Mouse (Mus musculus) WW6 (cell line): ENCODE measurements at regions not wholly inside any gene's neighbourhood (a gene's known extent, or its start where the extent isn't known, plus 50 kb on each side); places are given as distances from the start of the nearest gene placed in this dataset.

ENCODE experiments used
- DNase-seq: peaks from one replicate; pipeline ENCODE4 v3.0.0-alpha.2; 2013; ENCODE audit warnings: low read depth, low spot score

- no peak for DNase-seq
Measured at GRCm38 (mm10) chr11:114277513-114278304, 210.9 kb upstream of the Sdk2 start.

GRCm38 (mm10) chr11:114270358-114271072 is 203.7 kb upstream of the Sdk2 start:
- DNase-seq: no peak

GRCm38 (mm10) chr11:114261959-114262358 is 195.1 kb upstream of the Sdk2 start:
- DNase-seq: no peak

GRCm38 (mm10) chr11:114258218-114258617 is 191.4 kb upstream of the Sdk2 start:
- DNase-seq: no peak

- no peak for DNase-seq
Measured at GRCm38 (mm10) chr11:114257756-114258155, 190.9 kb upstream of the Sdk2 start.

- no peak for DNase-seq
Measured at GRCm38 (mm10) chr11:114257061-114257460, 190.2 kb upstream of the Sdk2 start.

GRCm38 (mm10) chr11:114254344-114254743 is 187.5 kb upstream of the Sdk2 start:
- DNase-seq: no peak

- no peak for DNase-seq
Measured at GRCm38 (mm10) chr11:114251614-114252013, 184.8 kb upstream of the Sdk2 start.

- no peak for DNase-seq
Measured at GRCm38 (mm10) chr11:114249215-114249614, 182.4 kb upstream of the Sdk2 start.

- DNase-seq: no peak
Measured at GRCm38 (mm10) chr11:114248261-114248898, 181.5 kb upstream of the Sdk2 start.

- no peak for DNase-seq
Measured at GRCm38 (mm10) chr11:114239311-114239803, 172.5 kb upstream of the Sdk2 start.

GRCm38 (mm10) chr11:114238801-114239200 is 172.0 kb upstream of the Sdk2 start:
- no peak for DNase-seq

GRCm38 (mm10) chr11:114238316-114238715 is 171.5 kb upstream of the Sdk2 start:
- no peak for DNase-seq

- no peak for DNase-seq
Measured at GRCm38 (mm10) chr11:114234542-114234910, 167.7 kb upstream of the Sdk2 start.

GRCm38 (mm10) chr11:114233636-114234541 is 167.0 kb upstream of the Sdk2 start:
- DNase-seq: no peak

- DNase-seq: no peak
Measured at GRCm38 (mm10) chr11:114231841-114232240, 165.0 kb upstream of the Sdk2 start.

- DNase-seq: no peak
Measured at GRCm38 (mm10) chr11:114229763-114230162, 162.9 kb upstream of the Sdk2 start.

- no peak for DNase-seq
Measured at GRCm38 (mm10) chr11:114229196-114229595, 162.3 kb upstream of the Sdk2 start.

GRCm38 (mm10) chr11:114226553-114226952 is 159.7 kb upstream of the Sdk2 start:
- no peak for DNase-seq

- DNase-seq: no peak
Measured at GRCm38 (mm10) chr11:114224706-114225105, 157.9 kb upstream of the Sdk2 start.

- no peak for DNase-seq
Measured at GRCm38 (mm10) chr11:114223061-114223460, 156.2 kb upstream of the Sdk2 start.
